Mouse (Mus musculus): Measurements from ENCODE around the gene Ahnak.

DNA sequence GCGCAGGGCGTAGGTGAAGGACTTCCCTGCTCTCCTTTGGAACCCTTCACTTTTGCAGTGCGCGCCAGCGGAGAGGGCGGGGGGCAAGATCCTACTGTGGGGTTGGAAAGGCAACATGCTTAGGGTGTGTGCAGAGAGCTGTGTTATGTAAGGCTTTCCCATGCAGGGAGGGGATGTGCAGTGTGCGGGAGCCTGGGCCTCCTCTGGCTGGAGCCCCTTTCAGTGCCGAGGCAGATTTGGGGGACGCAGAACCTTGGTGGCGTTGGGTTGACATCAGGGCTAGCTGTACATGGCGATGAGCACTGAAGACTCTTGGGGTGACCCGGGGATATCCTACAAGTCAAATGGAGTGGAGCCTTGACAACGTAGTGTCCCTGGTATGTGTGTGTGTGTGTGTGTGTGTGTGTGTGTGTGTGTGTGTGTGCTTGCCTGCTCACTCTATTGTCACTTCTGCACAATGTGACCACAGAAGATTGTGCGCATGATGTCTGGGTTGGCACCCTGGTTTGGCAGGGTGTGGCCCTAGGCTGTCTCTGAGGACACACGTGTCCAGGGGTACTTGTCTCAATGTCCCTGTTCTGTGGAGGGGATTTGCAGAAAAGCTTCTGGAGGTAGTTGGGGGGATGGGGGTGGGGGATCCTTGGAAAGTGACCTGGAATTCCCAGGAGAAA is 1.5 kb downstream of the Ahnak start:
- TF ChIP-seq CTCF (IDR thresholded peaks at IDR 0.05; ENCODE audit: low read depth, low read length): no peak
- no peak for TF ChIP-seq POLR2A (IDR thresholded peaks at IDR 0.05; ENCODE audit: extremely low read depth, insufficient read depth, low read length)
